Mouse (Mus musculus): ENCODE results near the gene Arhgef7. TPM values are rescaled to one million over a fixed set of nuclear protein-coding genes. Genes with fewer than 3 reads are reported as not detected.
A peak's percentile ranks its signal among the peaks of the same experiment; 100 is the strongest.

Arhgef7 gene
- total and polyA plus RNA-seq, 3 experiments = 59.7 to 117 (median 114) TPM

DNA sequence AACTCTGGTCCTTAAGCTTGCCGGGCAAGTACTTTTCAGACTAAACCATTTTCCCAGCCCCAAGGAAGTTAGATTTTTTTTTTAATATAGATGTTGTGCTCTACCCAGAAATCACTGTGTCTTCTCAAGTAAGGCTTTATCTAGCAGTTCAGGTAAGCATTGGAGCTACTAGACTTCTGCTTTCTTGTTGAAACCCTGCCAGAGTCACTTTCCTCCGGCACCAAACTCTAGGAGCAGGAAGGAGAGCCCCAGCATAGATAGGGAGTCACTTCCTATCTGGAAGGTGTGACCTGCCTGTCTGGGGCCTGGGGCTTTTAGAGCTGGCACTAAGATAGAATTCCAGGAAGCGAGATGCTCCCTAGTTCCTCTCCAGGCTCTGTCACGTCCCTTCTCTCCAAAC, 10.3 kb upstream of the Arhgef7 start:
- no peak overlapping the region for H3K27ac ChIP-seq
- no peak overlapping the region for H3K4me3 ChIP-seq
- H3K79me2 ChIP-seq (replicated peaks; ENCODE audit: control insufficient read depth, insufficient read depth, low read length) = no peaks in the 10 kb centered on the region
- no peaks in the 10 kb centered on the region for H3K4me1 ChIP-seq (ENCODE audit: control insufficient read depth, insufficient read depth, low read length)
- no peak for DNase-seq
- H3K27me3 ChIP-seq (ENCODE audit: control insufficient read depth, insufficient read depth, low read length) = no peaks in the 10 kb centered on the region
- TF ChIP-seq POLR2A (IDR thresholded peaks at IDR 0.05; ENCODE audit: insufficient read depth, low read depth, low read length) (no peak), EP300 (IDR thresholded peaks at IDR 0.05; ENCODE audit: insufficient read depth, low read depth, low read length) (no peak), CTCF (IDR thresholded peaks at IDR 0.05) (no peak)
- no peaks in the 10 kb centered on the region for H3K36me3 ChIP-seq (ENCODE audit: control insufficient read depth, insufficient read depth, low read length)
- 55% methylated on average over 4 of the region's 4 CpGs for WGBS
- no peak overlapping the region for H3K9ac ChIP-seq (ENCODE audit: low read depth, low read length)
- intact Hi-C loops (cut with DNase I) = no loop called here

DNA sequence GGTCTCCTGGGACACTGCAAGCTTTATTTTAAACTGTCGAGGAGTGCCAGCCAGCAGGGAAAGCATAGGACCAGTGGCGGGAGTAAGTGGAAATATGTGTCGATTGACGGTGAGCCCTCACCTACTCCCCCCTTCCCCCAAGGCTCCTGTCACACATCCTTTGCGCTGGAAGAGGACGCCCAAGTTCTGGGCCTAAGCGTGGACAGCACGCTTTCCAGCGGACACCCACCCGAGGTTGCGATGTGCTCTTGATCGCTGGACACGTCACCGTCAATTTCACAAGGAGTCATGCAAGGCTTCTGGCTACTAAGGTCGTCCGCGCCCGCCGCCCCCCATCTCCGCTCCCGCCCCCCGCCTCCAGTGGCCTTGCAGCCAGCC, 259 bp upstream of the Arhgef7 start:
- no peaks in the 10 kb centered on the region; the same call in 1 of the 2 replicates for H3K27me3 ChIP-seq (ENCODE audit: control insufficient read depth, insufficient read depth, low read length)
- 1% methylated on average over 22 of the region's 22 CpGs for WGBS
- H3K27ac ChIP-seq = peak overlapping the region; percentile 69
- H3K4me1 ChIP-seq (ENCODE audit: control insufficient read depth, insufficient read depth, low read length) = peaks cover 1% of the 10 kb centered on the region; the same call in 1 of the 2 replicates
- peak overlapping the region; percentile 43 for H3K4me3 ChIP-seq
- H3K9ac ChIP-seq (ENCODE audit: low read depth, low read length) = peak overlapping the region; percentile 94
- intact Hi-C loops (cut with DNase I) = loop anchor here (2.0 kb wide), 1 partner anchor 20 kb away; no protein-coding TSS in a partner anchor
- no peak for TF ChIP-seq EP300 (IDR thresholded peaks at IDR 0.05; ENCODE audit: insufficient read depth, low read depth, low read length)
- TF ChIP-seq POLR2A (IDR thresholded peaks at IDR 0.05; ENCODE audit: insufficient read depth, low read depth, low read length) = no peak
- no peak for TF ChIP-seq CTCF (IDR thresholded peaks at IDR 0.05)
- no peaks in the 10 kb centered on the region for H3K79me2 ChIP-seq (replicated peaks; ENCODE audit: control insufficient read depth, insufficient read depth, low read length)
- no peaks in the 10 kb centered on the region for H3K36me3 ChIP-seq (ENCODE audit: control insufficient read depth, insufficient read depth, low read length)
- DNase-seq = peak; percentile 28 to 31

DNA sequence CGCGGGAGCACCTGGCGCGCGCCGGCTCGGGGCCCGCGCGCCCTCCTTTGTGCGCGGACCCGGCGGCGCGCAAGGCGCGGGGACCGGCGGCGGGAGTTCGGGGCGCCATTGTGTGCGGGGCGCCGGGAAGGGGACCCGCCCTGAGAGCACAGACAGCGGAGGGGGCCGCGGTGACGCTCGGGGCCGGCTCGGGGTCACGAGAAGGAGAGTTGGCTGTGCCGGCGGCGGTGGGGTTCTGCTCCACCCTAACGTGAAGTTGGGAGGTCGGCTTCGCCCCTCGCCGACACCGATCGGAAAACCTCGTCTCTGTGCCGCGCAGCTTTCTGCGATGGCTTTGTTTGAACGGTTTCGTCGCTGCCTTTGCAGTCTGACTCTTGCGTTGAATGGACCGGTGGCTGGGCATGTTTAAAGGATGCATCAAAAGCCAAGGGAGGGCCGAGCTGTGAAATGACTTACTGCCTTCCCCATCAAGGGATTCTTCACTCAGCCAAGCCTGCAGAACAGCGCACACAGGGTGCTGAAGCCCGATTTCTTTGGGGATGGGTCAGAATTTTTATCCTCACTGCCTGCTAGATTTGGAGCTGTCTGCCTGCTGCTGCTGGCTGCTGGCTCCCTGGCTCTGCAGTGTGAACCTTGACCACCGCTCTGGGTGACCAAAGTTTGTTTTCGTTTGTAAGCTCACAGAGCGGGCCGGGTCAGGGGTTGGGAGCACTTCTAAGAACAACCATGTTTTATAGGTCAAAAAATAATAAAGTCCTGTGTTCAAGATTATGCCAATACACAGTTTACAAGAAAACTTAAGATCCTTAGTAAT, 1.2 kb downstream of the Arhgef7 start:
- TF ChIP-seq EP300 (IDR thresholded peaks at IDR 0.05; ENCODE audit: insufficient read depth, low read depth, low read length) (no peak), CTCF (IDR thresholded peaks at IDR 0.05) (no peak), POLR2A (IDR thresholded peaks at IDR 0.05; ENCODE audit: insufficient read depth, low read depth, low read length) (no peak)
- Histone ChIP-seq H3K79me2 (replicated peaks; ENCODE audit: control insufficient read depth, insufficient read depth, low read length) (no peaks in the 10 kb centered on the region), H3K9ac (ENCODE audit: low read depth, low read length) (peak overlapping the region; percentile 94), H3K27ac (peak overlapping the region; percentile 80), H3K27me3 (ENCODE audit: control insufficient read depth, insufficient read depth, low read length) (no peaks in the 10 kb centered on the region; the same call in 1 of the 2 replicates), H3K4me3 (peak overlapping the region; percentile 50), H3K36me3 (ENCODE audit: control insufficient read depth, insufficient read depth, low read length) (no peaks in the 10 kb centered on the region), H3K4me1 (ENCODE audit: control insufficient read depth, insufficient read depth, low read length) (peaks cover 1% of the 10 kb centered on the region; the same call in 1 of the 2 replicates)
- WGBS = 4% methylated on average over 60 of the region's 61 CpGs
- DNase-seq = peak in 1 of 2 experiments; percentile 14
- intact Hi-C loops (cut with DNase I) = no loop called here

DNA sequence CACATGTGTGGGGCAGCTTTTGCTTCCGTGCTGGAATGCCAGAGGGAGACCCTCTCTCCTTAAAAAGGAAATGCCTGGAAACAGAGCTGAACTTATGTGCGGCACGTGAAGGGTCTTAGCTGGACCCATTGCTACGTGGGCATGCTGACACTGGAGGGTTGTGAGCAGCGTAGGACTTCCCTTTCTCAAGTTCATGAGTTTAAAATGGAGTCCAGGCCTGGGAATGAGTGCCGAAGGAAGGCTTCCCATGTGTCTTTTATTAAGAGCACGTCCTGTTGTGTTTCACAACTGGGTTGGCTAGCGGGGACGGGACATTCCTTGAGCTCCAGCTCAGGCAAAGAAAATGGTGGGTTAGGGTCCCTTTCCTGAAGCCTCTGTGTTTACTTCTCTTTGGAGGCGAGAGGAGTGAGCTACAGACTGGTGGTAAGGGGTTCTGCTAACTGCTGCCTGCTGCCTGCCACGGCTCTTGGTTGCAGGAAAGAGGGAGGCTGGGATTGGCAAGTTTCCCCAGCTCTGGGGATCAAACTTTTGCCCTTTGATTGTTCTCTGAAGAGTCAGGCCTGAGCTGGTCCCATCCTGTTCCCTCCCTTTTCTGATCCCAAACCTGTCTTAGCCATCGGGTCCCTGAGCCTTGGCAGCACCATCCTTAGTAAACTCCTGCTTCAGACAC, 2.9 kb downstream of the Arhgef7 start:
- Histone ChIP-seq H3K27ac (no peak overlapping the region; the same call in 1 of the 2 replicates), H3K9ac (ENCODE audit: low read depth, low read length) (no peak overlapping the region), H3K4me1 (ENCODE audit: control insufficient read depth, insufficient read depth, low read length) (peaks cover 1% of the 10 kb centered on the region; the same call in 1 of the 2 replicates), H3K4me3 (no peak overlapping the region), H3K79me2 (replicated peaks; ENCODE audit: control insufficient read depth, insufficient read depth, low read length) (no peaks in the 10 kb centered on the region), H3K27me3 (ENCODE audit: control insufficient read depth, insufficient read depth, low read length) (no peaks in the 10 kb centered on the region; the same call in 1 of the 2 replicates), H3K36me3 (ENCODE audit: control insufficient read depth, insufficient read depth, low read length) (no peaks in the 10 kb centered on the region)
- TF ChIP-seq EP300 (IDR thresholded peaks at IDR 0.05; ENCODE audit: insufficient read depth, low read depth, low read length) = no peak
- TF ChIP-seq POLR2A (IDR thresholded peaks at IDR 0.05; ENCODE audit: insufficient read depth, low read depth, low read length) = no peak
- no peak for TF ChIP-seq CTCF (IDR thresholded peaks at IDR 0.05)
- intact Hi-C loops (cut with DNase I) = no loop called here
- WGBS = 32% methylated on average over 12 of the region's 12 CpGs
- peak in 1 of 2 experiments; percentile 24 for DNase-seq

DNA sequence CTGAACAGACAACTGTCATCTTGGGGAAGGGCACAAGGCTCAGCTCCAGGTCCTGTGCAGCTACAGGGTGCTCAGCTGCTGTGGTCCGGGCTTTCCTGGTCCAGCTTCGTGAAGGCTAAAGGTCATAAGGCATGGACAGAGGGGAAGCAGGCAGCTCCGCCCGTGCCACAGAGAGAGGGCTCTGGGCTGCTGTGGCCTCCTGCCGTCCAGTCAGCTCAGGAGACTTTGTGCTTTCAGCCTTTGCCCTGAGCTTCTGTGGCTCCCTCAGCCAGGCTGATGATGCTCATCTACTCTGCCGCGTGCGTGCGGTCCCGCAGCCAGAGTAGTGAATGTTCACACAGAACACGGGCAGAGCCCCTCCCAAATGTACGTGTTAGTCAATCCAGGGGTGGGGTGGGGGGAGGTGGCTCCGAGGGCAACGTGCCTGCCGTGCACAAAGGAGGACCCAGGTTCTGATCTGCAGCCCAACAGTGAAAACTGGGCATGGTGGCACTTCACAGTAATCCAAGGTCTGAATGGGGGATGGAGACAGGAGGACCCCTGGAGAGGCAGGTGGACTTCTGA, 8.2 kb downstream of the Arhgef7 start:
- Histone ChIP-seq H3K27me3 (ENCODE audit: control insufficient read depth, insufficient read depth, low read length) (no peaks in the 10 kb centered on the region), H3K36me3 (ENCODE audit: control insufficient read depth, insufficient read depth, low read length) (no peaks in the 10 kb centered on the region), H3K9ac (ENCODE audit: low read depth, low read length) (no peak overlapping the region), H3K4me3 (no peak overlapping the region), H3K4me1 (ENCODE audit: control insufficient read depth, insufficient read depth, low read length) (no peaks in the 10 kb centered on the region), H3K27ac (no peak overlapping the region), H3K79me2 (replicated peaks; ENCODE audit: control insufficient read depth, insufficient read depth, low read length) (no peaks in the 10 kb centered on the region)
- TF ChIP-seq EP300 (IDR thresholded peaks at IDR 0.05; ENCODE audit: insufficient read depth, low read depth, low read length) (no peak), POLR2A (IDR thresholded peaks at IDR 0.05; ENCODE audit: insufficient read depth, low read depth, low read length) (no peak), CTCF (IDR thresholded peaks at IDR 0.05) (no peak)
- DNase-seq = no peak
- intact Hi-C loops (cut with DNase I) = no loop called here
- whole genome bisulfite sequencing = 77% methylated on average over 15 of the region's 15 CpGs
